Mouse (Mus musculus) cortical plate, adult 2 months (tissue): ENCODE measurements around the gene Pygo2. TPM values are rescaled to one million over a fixed set of nuclear protein-coding genes. Genes with fewer than 3 reads are reported as not detected.

ENCODE experiments used
- H3K27ac ChIP-seq: fragments of 200-500 bp; 2 replicates; pipeline ENCODE4 v1.5.1; 2012; ENCODE audit warnings: low read length, control low read depth, inconsistent platforms; ENCODE audit not compliant: insufficient read depth
- H3K4me1 ChIP-seq: fragments of 200-500 bp; 2 replicates; pipeline ENCODE4 v1.6.1; 2011; ENCODE audit warnings: low read length; ENCODE audit not compliant: control insufficient read depth, insufficient read depth
- H3K4me3 ChIP-seq: fragments of 200-500 bp; 2 replicates; pipeline ENCODE4 v1.5.1; 2011; ENCODE audit warnings: mild to moderate bottlenecking, low read length, control low read depth; ENCODE audit not compliant: insufficient read depth
- CTCF ChIP-seq: fragments of 200-500 bp; IDR thresholded peaks from 2 replicates; pipeline ENCODE4 v1.5.1; 2011; ENCODE audit warnings: mild to moderate bottlenecking, control low read depth, low read length; ENCODE audit not compliant: insufficient read depth; ENCODE audit errors: extremely low read depth
- POLR2A ChIP-seq: fragments of 200-500 bp; IDR thresholded peaks from 2 replicates; pipeline ENCODE4 v1.6.1; 2011; ENCODE audit warnings: mild to moderate bottlenecking, low read length, control low read depth; ENCODE audit not compliant: insufficient read depth; ENCODE audit errors: extremely low read depth
- polyA plus RNA-seq: library from polyadenylated mRNA; depleted of rRNA; stranded (reverse); fragments of >200 nt; gene quantifications from 2 replicates; pipeline ENCODE4 v1.2.3, GENCODE M21; 2012

The Pygo2 gene
- polyA plus RNA-seq, 1 experiment, result 47.2 TPM

- Histone ChIP-seq H3K4me1 (no peaks in the 10 kb centered on the region), H3K4me3 (no peak overlapping the region), H3K27ac (no peak overlapping the region)
- TF ChIP-seq CTCF, result no peak
- no peak for TF ChIP-seq POLR2A
These were observed 44.6 kb upstream of the Pygo2 start for GRCm38 (mm10) chr3:89385451-89385850.

- TF ChIP-seq POLR2A, result no peak
- no peak for TF ChIP-seq CTCF
- H3K4me1 ChIP-seq, result peaks cover 2% of the 10 kb centered on the region
- no peak overlapping the region for H3K4me3 ChIP-seq
- H3K27ac ChIP-seq, result no peak overlapping the region
These were observed 43.3 kb upstream of the Pygo2 start for GRCm38 (mm10) chr3:89386438-89387420.

- Histone ChIP-seq H3K4me1 (peaks cover 2% of the 10 kb centered on the region), H3K27ac (peak overlapping the region; percentile 5; the same call in 1 of the 2 replicates), H3K4me3 (no peak overlapping the region)
- TF ChIP-seq CTCF (no peak), POLR2A (no peak)
These were observed 42.4 kb upstream of the Pygo2 start for GRCm38 (mm10) chr3:89387632-89388031.

GRCm38 (mm10) chr3:89388134-89388881 lies 41.7 kb upstream of the Pygo2 start:
- Histone ChIP-seq H3K4me3 (no peak overlapping the region), H3K27ac (peak overlapping the region; percentile 5; the same call in 1 of the 2 replicates), H3K4me1 (peaks cover 2% of the 10 kb centered on the region)
- TF ChIP-seq CTCF, result no peak
- TF ChIP-seq POLR2A, result no peak

- Histone ChIP-seq H3K4me3 (no peak overlapping the region), H3K27ac (no peak overlapping the region), H3K4me1 (peaks cover 2% of the 10 kb centered on the region)
- TF ChIP-seq POLR2A (no peak), CTCF (no peak)
These were observed 40.9 kb upstream of the Pygo2 start for GRCm38 (mm10) chr3:89388901-89389740.

- Histone ChIP-seq H3K4me1 (peaks cover 4% of the 10 kb centered on the region), H3K27ac (peak overlapping the region; percentile 49), H3K4me3 (no peak overlapping the region)
- TF ChIP-seq POLR2A (no peak), CTCF (no peak)
These were observed 39.9 kb upstream of the Pygo2 start for GRCm38 (mm10) chr3:89390111-89390515.

GRCm38 (mm10) chr3:89390699-89391662 lies 39.0 kb upstream of the Pygo2 start:
- Histone ChIP-seq H3K27ac (peak overlapping the region; percentile 90), H3K4me3 (peak overlapping the region; percentile 56), H3K4me1 (peaks cover 5% of the 10 kb centered on the region)
- no peak for TF ChIP-seq POLR2A
- TF ChIP-seq CTCF, result no peak

GRCm38 (mm10) chr3:89391663-89392511 lies 38.1 kb upstream of the Pygo2 start:
- Histone ChIP-seq H3K4me1 (peaks cover 5% of the 10 kb centered on the region), H3K27ac (peak overlapping the region; percentile 91), H3K4me3 (peak overlapping the region; percentile 56)
- TF ChIP-seq POLR2A (no peak), CTCF (no peak)
